Mouse (Mus musculus) lung, adult 2 months (tissue): Measurements from ENCODE around the gene Krt80.

ENCODE experiments used
- CTCF ChIP-seq: fragments of 200-500 bp; IDR thresholded peaks from 2 replicates; pipeline ENCODE4 v1.5.1; 2011; ENCODE audit warnings: mild to moderate bottlenecking, low read length, control low read depth; ENCODE audit not compliant: insufficient read depth
- POLR2A ChIP-seq: fragments of 200-500 bp; IDR thresholded peaks from 2 replicates; pipeline ENCODE4 v1.6.1; 2011; ENCODE audit warnings: low read depth, mild to moderate bottlenecking, control low read depth, low read length, borderline replicate concordance; ENCODE audit errors: extremely low read depth

DNA sequence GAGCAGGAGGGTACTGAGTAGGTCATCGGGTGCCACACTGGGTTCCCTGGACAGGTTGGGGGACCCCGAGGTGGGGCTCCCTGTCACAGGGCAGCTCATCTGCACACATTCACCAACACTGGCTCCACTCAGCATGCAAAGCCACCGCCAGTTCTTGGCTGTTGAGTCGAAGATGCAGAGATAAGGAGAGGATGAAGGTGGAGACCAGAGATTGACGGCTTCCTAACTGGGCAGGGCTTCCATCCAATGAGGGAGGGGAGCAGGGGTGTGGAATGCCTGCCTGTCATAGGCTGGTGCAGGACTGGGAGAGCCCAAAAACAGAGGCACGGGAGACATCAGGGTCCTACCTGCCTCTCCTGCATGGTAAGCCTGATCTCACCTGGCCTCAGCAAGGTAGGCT, 5.5 kb downstream of the Krt80 start:
- peak; percentile 48; the same call in 1 of the 2 replicates for TF ChIP-seq POLR2A
- no peak for TF ChIP-seq CTCF
